Mouse (Mus musculus) intestine, embryonic 15.5 days (tissue): Measurements from ENCODE around the gene Insl6. TPM values are rescaled to one million over a fixed set of nuclear protein-coding genes. Genes with fewer than 3 reads are reported as not detected.
A peak's percentile ranks its signal among the peaks of the same experiment; 100 is the strongest.

Experiments used
- ATAC-seq: fragments of 200-750 bp; cut with Nextera tagmentation; 2 replicates; pipeline ENCODE4 v1.8.0; 2017; ENCODE audit warnings: moderate TSS enrichment, moderate library complexity
- H3K27ac ChIP-seq: fragments of 300-500 bp; sonication (generic); 2 replicates; pipeline ENCODE4 v1.5.1; 2015; ENCODE audit warnings: mild to moderate bottlenecking, inconsistent platforms
- H3K27me3 ChIP-seq: fragments of 300-500 bp; sonication (generic); replicated peaks from 2 replicates; pipeline ENCODE4 v1.6.1; 2015; ENCODE audit warnings: inconsistent platforms
- H3K36me3 ChIP-seq: fragments of 300-500 bp; sonication (generic); 2 replicates; pipeline ENCODE4 v1.6.1; 2015; ENCODE audit warnings: inconsistent platforms
- H3K4me1 ChIP-seq: fragments of 300-500 bp; sonication (generic); replicated peaks from 2 replicates; pipeline ENCODE4 v1.6.1; 2015; ENCODE audit warnings: inconsistent platforms
- H3K4me2 ChIP-seq: fragments of 300-500 bp; sonication (generic); replicated peaks from 2 replicates; pipeline ENCODE4 v1.6.1; 2015; ENCODE audit warnings: mild to moderate bottlenecking, inconsistent platforms
- H3K4me3 ChIP-seq: fragments of 300-500 bp; sonication (generic); replicated peaks from 2 replicates; pipeline ENCODE4 v1.5.1; 2015; ENCODE audit warnings: inconsistent platforms
- H3K9ac ChIP-seq: fragments of 300-500 bp; sonication (generic); 2 replicates; pipeline ENCODE4 v1.6.1; 2015; ENCODE audit warnings: inconsistent platforms
- H3K9me3 ChIP-seq: fragments of 300-500 bp; sonication (generic); 2 replicates; pipeline ENCODE4 v1.6.1; 2016; ENCODE audit warnings: inconsistent platforms
- WGBS: fragments of 180-500 bp; shearing (Covaris S2); methylation state at CpG from one replicate; pipeline ENCODE4 v1.1.7; 2015; 5-methylcytosine and 5-hydroxymethylcytosine counted together
- polyA plus RNA-seq: library from polyadenylated mRNA; unstranded; fragments of >200 nt; fragmentation: Nextera tagmentation; extraction: Ambion mirVana; gene quantifications from 2 replicates; pipeline ENCODE4 v1.2.1, GENCODE M21; 2015

Insl6 gene
- polyA plus RNA-seq, 1 experiment from 2014 or later = 13.8 TPM

DNA sequence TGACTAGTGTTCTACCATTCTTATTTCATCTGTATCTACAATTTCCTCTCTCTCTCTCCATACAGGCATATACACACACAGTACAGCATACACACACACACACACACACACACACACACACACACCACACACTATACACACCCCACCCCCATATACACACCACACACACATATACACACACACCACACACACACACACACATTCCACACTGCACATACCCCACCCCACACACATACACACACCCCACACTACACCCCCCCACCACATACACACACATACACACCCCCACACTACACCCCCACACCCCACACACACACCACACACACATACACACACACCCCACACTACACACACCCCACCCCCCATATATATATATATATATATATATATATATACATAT, 19.7 kb upstream of the Insl6 start:
- H3K36me3 ChIP-seq = no peaks in the 10 kb centered on the region
- H3K27ac ChIP-seq = no peak overlapping the region
- no peak overlapping the region for H3K9ac ChIP-seq
- no peak overlapping the region for H3K4me2 ChIP-seq
- H3K4me3 ChIP-seq = no peak overlapping the region
- H3K9me3 ChIP-seq = no peaks in the 10 kb centered on the region
- ATAC-seq = no peak
- H3K4me1 ChIP-seq = no peaks in the 10 kb centered on the region
- no peaks in the 10 kb centered on the region for H3K27me3 ChIP-seq

DNA sequence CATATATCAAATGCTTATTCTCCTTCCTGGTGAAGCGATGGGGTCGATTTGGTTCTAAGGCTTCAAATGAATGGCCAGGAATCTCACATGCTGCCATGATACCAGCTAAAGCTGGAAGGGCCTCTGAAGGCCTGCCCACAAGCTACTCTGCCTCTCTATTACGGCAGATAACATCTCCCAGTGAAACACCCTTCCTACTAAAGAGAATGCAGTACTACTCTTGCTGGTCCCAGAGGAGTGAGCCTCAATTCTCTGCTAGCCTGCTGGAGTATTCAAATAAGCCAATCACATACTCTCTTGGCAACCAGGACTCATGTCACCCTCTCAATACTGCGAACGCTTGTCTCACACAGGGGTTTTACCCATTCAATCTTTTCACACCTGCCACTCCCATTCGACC, 17.1 kb upstream of the Insl6 start:
- Histone ChIP-seq H3K4me3 (no peak overlapping the region), H3K27ac (no peak overlapping the region), H3K36me3 (no peaks in the 10 kb centered on the region), H3K4me1 (no peaks in the 10 kb centered on the region), H3K9me3 (no peaks in the 10 kb centered on the region), H3K4me2 (no peak overlapping the region), H3K27me3 (no peaks in the 10 kb centered on the region), H3K9ac (no peak overlapping the region)
- no peak for ATAC-seq
- 77% methylated on average over 6 of the region's 6 CpGs for WGBS

DNA sequence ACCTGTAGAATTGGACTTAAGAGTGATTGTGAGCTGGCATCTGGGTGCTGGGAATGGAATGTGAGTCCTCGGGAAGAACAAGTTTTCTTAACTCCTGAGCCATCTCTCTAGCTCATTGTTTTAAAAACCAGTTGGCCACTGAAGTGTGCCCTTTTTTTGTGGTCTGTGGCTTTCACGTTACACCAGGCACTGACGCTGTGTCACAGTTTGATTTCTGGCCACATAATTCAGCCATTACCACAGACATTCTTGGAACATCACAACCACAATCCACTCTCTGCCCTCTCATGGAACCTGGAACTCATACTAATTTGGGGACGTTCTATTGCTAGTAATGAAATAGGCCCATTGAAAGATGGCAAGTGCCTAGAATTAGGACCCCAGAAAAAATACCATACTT, 15.9 kb upstream of the Insl6 start:
- whole genome bisulfite sequencing = 85% methylated on average over 4 of the region's 4 CpGs
- ATAC-seq = no peak
- H3K4me2 ChIP-seq = no peak overlapping the region

DNA sequence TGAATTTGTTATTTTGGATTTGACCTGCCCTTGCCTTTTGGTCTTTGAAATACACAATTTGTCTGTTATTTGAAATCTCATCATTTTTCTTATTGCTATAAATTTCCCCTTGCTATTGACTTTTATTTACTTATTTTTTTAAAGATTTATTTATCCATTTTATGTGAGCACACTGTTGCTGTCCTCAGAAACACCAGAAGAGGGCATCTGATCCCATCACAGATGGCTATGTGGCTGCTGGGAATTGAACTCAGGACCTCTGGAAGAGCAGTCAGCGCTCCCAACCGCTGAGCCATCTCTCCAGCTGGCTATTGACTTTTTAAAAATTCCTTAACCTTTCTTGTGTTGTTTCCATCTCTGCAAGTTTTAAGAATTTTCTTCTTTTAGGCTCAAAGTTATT, 11.5 kb upstream of the Insl6 start:
- Histone ChIP-seq H3K27ac (no peak overlapping the region), H3K9me3 (no peaks in the 10 kb centered on the region), H3K36me3 (no peaks in the 10 kb centered on the region), H3K27me3 (no peaks in the 10 kb centered on the region; the same call in 1 of the 2 replicates), H3K4me3 (no peak overlapping the region), H3K4me1 (peaks cover 4% of the 10 kb centered on the region), H3K4me2 (no peak overlapping the region), H3K9ac (no peak overlapping the region)
- ATAC-seq = no peak
- WGBS = 89% methylated on average over 2 of the region's 2 CpGs

More for the DNA sequence above, 15.9 kb upstream of the Insl6 start:
- Histone ChIP-seq H3K4me1 (no peaks in the 10 kb centered on the region), H3K27ac (no peak overlapping the region), H3K4me3 (no peak overlapping the region), H3K36me3 (no peaks in the 10 kb centered on the region), H3K9ac (no peak overlapping the region), H3K27me3 (no peaks in the 10 kb centered on the region), H3K9me3 (no peaks in the 10 kb centered on the region)

DNA sequence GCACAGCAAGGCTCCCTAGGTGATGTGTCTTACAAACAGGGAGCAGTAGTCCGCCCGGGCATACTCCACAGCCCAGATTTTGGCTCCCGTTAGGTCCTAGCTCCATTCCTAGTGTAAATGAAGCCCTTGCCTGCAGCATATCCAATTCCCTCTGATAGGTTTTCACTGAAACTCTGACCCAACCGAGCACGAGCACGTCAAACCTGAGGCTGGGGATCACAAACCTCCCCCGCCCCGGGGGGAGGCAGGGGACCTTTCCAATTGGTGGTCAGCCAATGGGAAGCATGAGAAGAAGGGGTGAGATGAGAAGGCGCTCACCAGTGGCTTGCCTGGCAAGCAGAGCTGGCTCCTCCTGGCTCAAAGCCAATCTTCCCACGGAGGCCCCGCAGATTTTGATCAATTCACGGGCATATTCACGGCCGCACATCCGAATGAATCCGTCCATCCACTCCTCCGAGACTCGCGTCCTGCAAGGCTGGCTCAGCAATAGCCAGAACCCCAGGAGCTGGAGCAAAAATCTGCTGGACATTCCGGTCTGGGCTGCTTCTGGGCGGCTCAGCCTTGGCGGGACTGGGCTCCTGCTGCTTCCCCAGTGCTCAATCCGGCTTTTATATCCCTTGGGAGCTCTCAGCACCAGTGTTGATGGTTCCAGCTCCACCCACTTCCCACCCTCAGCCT, 9.1 kb upstream of the Insl6 start, which contains the start of gene Rln1:
Gene Rln1, minus strand, starts transcription at position 603 of the 678 bp plus-strand sequence.
- peak; percentile 63 for ATAC-seq
- WGBS = 2% methylated on average over 23 of the region's 23 CpGs
- peak within 1 kb of the TSS; percentile 44 for H3K9ac ChIP-seq

DNA sequence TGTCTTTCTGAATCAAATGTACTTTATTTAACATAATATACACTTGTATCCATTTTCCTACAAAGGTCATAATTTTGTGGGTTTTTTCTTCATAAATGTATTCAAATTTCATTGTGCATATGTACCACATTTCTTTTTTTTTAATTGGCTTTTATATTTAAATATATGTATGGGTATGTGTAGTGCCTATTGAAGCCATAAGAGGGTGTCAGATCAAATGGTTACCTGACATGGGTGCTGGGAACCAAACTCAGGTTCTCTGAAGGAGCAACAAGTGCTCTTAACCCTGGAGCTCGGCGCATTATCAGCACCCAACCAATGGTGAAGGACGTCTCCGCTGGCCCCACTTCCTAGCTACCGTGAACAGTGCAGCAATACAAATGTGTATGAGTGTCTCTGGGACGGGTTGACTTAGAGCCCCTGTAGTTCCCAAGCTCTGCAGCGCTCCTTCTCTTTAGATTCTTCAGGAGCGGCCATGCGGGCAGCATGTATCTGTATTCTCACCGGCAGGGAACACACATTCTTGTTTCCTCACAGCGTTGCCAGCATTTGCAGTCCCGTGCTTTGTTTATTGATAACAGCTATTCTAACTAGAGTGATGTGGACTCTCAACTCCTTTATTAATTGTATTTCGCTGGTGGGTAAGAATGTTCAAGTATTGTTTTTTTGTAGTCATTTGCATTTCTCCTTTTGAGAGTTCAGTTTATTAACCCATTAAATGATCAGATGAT, 1.8 kb upstream of the Insl6 start:
- no peak for ATAC-seq
- WGBS = 81% methylated on average over 13 of the region's 13 CpGs

More for the DNA sequence above, 9.1 kb upstream of the Insl6 start, which contains the start of gene Rln1:
- H3K4me3 ChIP-seq = peak within 1 kb of the TSS; percentile 34
- no peaks in the 10 kb centered on the region for H3K9me3 ChIP-seq
- H3K4me1 ChIP-seq = peaks cover 4% of the 10 kb centered on the region
- H3K27ac ChIP-seq = no peak within 1 kb of the TSS
- H3K36me3 ChIP-seq = no peaks in the 10 kb centered on the region
- peak within 1 kb of the TSS; percentile 83 for H3K4me2 ChIP-seq
- H3K27me3 ChIP-seq = no peaks in the 10 kb centered on the region; the same call in 1 of the 2 replicates

DNA sequence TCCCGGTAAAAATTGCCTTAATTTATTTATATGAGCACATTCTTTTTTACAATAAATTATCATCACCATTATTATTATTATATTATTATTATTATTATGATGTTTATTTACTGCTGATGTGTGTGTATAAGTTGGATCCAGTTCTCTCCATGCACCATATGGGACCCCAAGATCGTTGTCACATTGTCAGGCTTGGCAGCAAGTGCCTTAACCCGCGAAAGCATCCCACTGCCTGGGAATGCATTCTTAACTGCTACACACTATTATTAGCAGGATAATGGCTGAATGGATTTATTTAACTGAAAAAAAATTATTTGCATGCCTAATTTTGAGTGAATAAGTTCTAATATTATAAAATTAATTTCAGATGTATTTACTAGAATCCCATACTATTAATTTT, 1.2 kb upstream of the Insl6 start:
- no peaks in the 10 kb centered on the region for H3K36me3 ChIP-seq
- H3K27ac ChIP-seq = no peak overlapping the region
- H3K9ac ChIP-seq = no peak overlapping the region
- H3K9me3 ChIP-seq = no peaks in the 10 kb centered on the region
- no peaks in the 10 kb centered on the region for H3K27me3 ChIP-seq
- H3K4me3 ChIP-seq = no peak overlapping the region
- H3K4me1 ChIP-seq = 0 out of 2 replicates have a peak, but pooled peaks cover 2% of the 10 kb centered on the region
- WGBS = 89% methylated on average over 4 of the region's 4 CpGs
- ATAC-seq = no peak
- no peak overlapping the region for H3K4me2 ChIP-seq

More for the DNA sequence above, 1.8 kb upstream of the Insl6 start:
- Histone ChIP-seq H3K9me3 (no peaks in the 10 kb centered on the region), H3K36me3 (no peaks in the 10 kb centered on the region), H3K27me3 (no peaks in the 10 kb centered on the region), H3K27ac (no peak overlapping the region), H3K4me1 (0 out of 2 replicates have a peak, but pooled peaks cover 2% of the 10 kb centered on the region), H3K9ac (no peak overlapping the region), H3K4me2 (no peak overlapping the region), H3K4me3 (no peak overlapping the region)

DNA sequence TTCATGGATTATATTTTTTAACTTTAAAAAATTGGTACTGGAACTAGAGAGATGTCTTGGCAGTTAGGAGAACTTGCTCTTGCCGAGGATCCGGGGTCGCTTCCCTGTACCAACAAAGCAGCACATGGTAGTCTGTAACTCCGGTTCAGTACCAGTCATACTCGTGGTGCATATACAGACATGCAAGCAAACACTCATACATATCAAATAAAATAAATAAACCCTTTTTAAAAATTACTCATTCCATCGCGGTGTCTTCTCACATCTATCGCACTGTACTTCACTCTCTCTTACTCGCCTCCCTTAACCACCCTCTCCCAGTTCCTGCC, 660 bp upstream of the Insl6 start:
- Histone ChIP-seq H3K27me3 (no peaks in the 10 kb centered on the region), H3K4me3 (no peak overlapping the region), H3K27ac (no peak overlapping the region), H3K4me2 (peak overlapping the region; percentile 70), H3K9me3 (no peaks in the 10 kb centered on the region), H3K36me3 (no peaks in the 10 kb centered on the region), H3K4me1 (0 out of 2 replicates have a peak, but pooled peaks cover 2% of the 10 kb centered on the region), H3K9ac (no peak overlapping the region)
- WGBS = 50% methylated on average over 9 of the region's 9 CpGs
- peak; percentile 11; the same call in 1 of the 2 replicates for ATAC-seq

DNA sequence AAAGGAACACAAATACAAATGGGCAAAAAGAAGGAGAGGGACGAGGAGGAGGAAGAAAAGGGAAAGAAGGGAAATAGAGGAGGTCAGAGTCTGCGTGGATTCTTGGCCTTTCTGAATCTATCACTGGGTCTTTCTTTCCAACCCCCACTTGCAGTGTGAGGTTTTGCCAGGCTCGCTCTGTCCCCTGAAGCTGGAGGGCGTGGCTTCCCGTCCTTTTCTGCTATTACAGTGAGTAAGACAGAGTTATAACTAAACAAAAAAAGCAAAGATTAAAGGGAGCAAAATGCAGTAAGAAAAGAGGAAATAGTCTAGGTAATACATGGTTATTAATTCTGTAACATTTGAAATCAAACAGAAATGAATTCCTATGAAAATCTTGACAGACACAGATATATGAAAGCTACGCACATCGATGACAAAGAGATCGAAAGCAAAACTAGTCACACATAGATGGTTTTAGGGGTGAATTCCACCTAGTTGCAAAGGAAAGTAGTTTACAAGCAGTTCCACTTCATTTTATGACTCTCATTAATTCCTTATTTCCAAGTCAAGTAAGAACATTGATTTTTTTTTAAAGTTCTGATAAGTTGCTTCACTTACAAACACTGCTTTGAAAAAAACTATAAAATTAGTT, 1.6 kb downstream of the Insl6 start:
- Histone ChIP-seq H3K27ac (no peak overlapping the region), H3K4me2 (no peak overlapping the region), H3K9me3 (no peaks in the 10 kb centered on the region), H3K9ac (no peak overlapping the region), H3K27me3 (no peaks in the 10 kb centered on the region), H3K36me3 (no peaks in the 10 kb centered on the region), H3K4me3 (no peak overlapping the region), H3K4me1 (0 out of 2 replicates have a peak, but pooled peaks cover 2% of the 10 kb centered on the region)
- no peak for ATAC-seq
- 70% methylated on average over 8 of the region's 8 CpGs for WGBS

DNA sequence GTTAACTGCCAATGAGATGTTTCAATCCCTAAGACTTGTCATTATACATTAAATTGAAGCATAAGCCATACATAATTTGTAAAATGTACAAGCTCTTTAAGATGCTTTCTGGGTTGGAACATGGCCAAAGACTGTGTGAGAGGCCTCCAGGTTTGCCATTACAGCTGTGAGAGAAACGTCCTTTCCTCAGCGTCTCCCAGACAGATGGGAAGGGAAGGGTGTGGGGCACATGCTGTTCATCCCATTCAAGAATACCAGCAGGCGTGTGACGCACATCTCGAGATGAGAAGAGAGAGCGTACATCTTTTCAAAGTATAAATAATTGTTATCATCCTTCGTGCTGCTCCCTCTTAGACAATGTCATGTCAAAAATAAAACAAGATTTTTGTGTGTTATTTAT, 12.5 kb downstream of the Insl6 start:
- no peak for ATAC-seq
- no peak overlapping the region for H3K4me3 ChIP-seq
- no peak overlapping the region for H3K9ac ChIP-seq
- no peaks in the 10 kb centered on the region for H3K9me3 ChIP-seq
- H3K4me2 ChIP-seq = no peak overlapping the region
- H3K4me1 ChIP-seq = no peaks in the 10 kb centered on the region
- H3K36me3 ChIP-seq = 0 out of 2 replicates have a peak, but pooled peaks cover 3% of the 10 kb centered on the region
- 66% methylated on average over 7 of the region's 7 CpGs for WGBS
- H3K27me3 ChIP-seq = no peaks in the 10 kb centered on the region
- H3K27ac ChIP-seq = no peak overlapping the region

DNA sequence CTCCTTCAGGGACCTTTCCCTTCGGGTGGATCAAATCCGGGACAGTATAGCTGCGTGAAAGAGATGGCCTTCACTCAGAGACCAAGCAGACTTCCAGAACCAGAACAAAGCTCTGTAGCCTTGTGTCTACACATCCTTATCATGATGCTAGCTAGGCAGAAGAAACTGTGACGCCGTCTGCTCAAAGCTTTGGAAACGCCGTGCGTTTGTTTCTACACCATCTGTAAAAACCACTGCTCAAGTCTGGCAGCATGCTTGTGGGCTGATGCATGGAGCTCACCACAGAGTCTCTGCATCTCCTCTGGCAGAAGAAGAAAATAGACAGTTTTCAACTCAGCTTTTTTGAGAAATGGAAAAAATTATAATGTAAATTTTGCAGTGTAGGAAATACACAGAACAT, 13.4 kb downstream of the Insl6 start:
- ATAC-seq = no peak
- Histone ChIP-seq H3K27me3 (no peaks in the 10 kb centered on the region), H3K36me3 (0 out of 2 replicates have a peak, but pooled peaks cover 3% of the 10 kb centered on the region), H3K4me3 (no peak overlapping the region), H3K9ac (no peak overlapping the region), H3K4me1 (no peaks in the 10 kb centered on the region), H3K4me2 (no peak overlapping the region), H3K9me3 (no peaks in the 10 kb centered on the region), H3K27ac (no peak overlapping the region)
- 92% methylated on average over 8 of the region's 8 CpGs for WGBS

DNA sequence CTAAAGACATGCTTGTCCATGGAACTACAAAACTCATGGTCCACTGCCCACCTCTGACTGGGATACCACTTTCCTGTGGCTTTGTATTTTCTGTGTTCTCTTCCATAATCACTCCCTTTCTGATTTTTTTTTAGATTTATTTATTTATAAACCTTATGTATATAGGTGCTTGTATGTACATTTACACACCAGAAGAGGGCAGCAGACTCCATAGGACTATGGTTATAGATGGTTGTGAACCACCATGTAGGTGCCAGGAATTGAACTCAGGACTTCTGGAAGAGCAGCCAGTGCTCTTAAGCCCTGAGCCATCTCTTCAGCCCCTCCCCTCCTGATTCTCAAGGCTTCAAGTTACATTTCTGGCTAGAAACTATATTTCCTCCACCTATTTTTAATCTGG, 16.3 kb downstream of the Insl6 start:
- Histone ChIP-seq H3K9ac (no peak overlapping the region), H3K4me2 (no peak overlapping the region), H3K4me3 (no peak overlapping the region), H3K4me1 (no peaks in the 10 kb centered on the region), H3K36me3 (0 out of 2 replicates have a peak, but pooled peaks cover 3% of the 10 kb centered on the region), H3K27ac (no peak overlapping the region), H3K9me3 (no peaks in the 10 kb centered on the region), H3K27me3 (no peaks in the 10 kb centered on the region)
- ATAC-seq = no peak
